8 mouse cellular contexts compared by ENCODE assay signal in the genomic region with DNA sequence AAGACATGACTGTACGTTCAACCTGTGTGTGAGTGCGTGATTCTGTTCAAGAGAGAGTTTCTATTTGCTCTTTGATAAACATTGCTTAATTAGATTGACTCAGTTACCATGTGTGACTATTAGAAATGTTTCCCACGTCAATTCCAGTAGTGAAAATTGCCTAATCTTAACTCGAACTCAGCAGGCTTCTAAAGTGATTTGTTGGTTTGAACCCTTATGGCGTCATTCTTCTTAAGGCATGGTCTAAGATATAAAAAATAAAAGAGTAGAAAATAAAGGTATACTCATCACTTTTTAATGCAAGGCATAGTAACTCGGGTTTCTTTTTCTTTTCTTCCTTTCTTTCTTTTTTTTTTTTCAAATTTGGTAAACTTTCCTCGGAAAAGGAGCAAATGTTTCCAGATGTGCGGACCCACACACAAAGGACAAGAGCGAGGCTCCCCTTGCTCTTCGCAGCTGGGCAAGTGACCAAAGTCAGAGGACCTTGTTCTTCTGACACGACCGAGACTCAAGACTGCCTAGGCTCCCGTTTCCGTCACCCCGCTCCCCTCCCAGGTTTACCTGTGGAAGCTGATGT. TPM values are rescaled to one million over a fixed set of nuclear protein-coding genes. Genes with fewer than 3 reads are reported as not detected.
DNase-seq lines count a peak whose midpoint lies in the region; ATAC-seq and TF ChIP-seq lines count a peak whose summit lies in the region.

No protein-coding gene starts in this region.

- peak overlapping the region; percentile 76 for H3K4me2 ChIP-seq in limb, embryonic 12.5 days

- H3ac ChIP-seq in C2C12 (ENCODE audit: control insufficient read depth, insufficient read length, low read depth) = peak overlapping the region; percentile 84

- DNase-seq in adrenal gland, adult 18-20 months (ENCODE audit: low spot score in 2 of 2) = no peak
- no peak for DNase-seq in spleen, postnatal 4 days (ENCODE audit: low spot score in 2 of 2)

- H3K9me3 ChIP-seq in erythroblast, embryonic 14.5 days (ENCODE audit: control insufficient read depth, low read length) = no peaks in the 10 kb centered on the region
- H3K9me3 ChIP-seq in limb, embryonic 12.5 days = no peaks in the 10 kb centered on the region

- H3K4me3 ChIP-seq in erythroblast, embryonic 14.5 days (replicated peaks) = peak overlapping the region; percentile 99
- H3K4me3 ChIP-seq in C2C12 (ENCODE audit: insufficient read depth, poor library complexity, severe bottlenecking) = peak overlapping the region; percentile 83
- peak overlapping the region; percentile 75 for H3K4me3 ChIP-seq in embryonic fibroblast, embryonic 13.5 days (ENCODE audit: insufficient read depth, low read length)
- H3K4me3 ChIP-seq in limb, embryonic 12.5 days (replicated peaks) = peak overlapping the region; percentile 93
- H3K4me3 ChIP-seq in small intestine, adult 2 months (ENCODE audit: low read depth, low read length) = peak overlapping the region; percentile 92

- H3K79me2 ChIP-seq in C2C12 (ENCODE audit: control insufficient read depth, insufficient read depth) = peaks cover 93% of the 10 kb centered on the region

- peaks cover 44% of the 10 kb centered on the region for H3K4me1 ChIP-seq in erythroblast, embryonic 14.5 days (ENCODE audit: control insufficient read depth)
- H3K4me1 ChIP-seq in embryonic fibroblast, embryonic 13.5 days (ENCODE audit: control insufficient read depth, insufficient read depth, low read length) = peaks cover 10% of the 10 kb centered on the region; the same call in 1 of the 2 replicates
- peaks cover 32% of the 10 kb centered on the region for H3K4me1 ChIP-seq in limb, embryonic 12.5 days (replicated peaks)
- peaks cover 5% of the 10 kb centered on the region for H3K4me1 ChIP-seq in small intestine, adult 2 months (ENCODE audit: control insufficient read depth, insufficient read depth, insufficient read length, low read length)

- H3K9ac ChIP-seq in limb, embryonic 12.5 days (replicated peaks) = peak overlapping the region; percentile 82

- TF ChIP-seq POLR2A in embryonic fibroblast, embryonic 13.5 days (IDR thresholded peaks at IDR 0.05; ENCODE audit: low read depth, low read length) = no peak
- 0 out of 2 replicates have a peak, but pooled peaks have one; percentile 33 for TF ChIP-seq POLR2A in small intestine, adult 2 months (IDR thresholded peaks at IDR 0.05; ENCODE audit: low read depth, low read length)

- peaks cover 70% of the 10 kb centered on the region for H3K79me3 ChIP-seq in C2C12 (ENCODE audit: low read depth)

- no peak for ATAC-seq in erythroblast, adult 5-6 weeks (replicated peaks; ENCODE audit: low FRiP score, poor library complexity, severe bottlenecking)
- no peak for ATAC-seq in limb, embryonic 12.5 days (ENCODE audit: insufficient number of reproducible peaks, insufficient read depth, low FRiP score, low TSS enrichment, low read depth)

- no peak for TF ChIP-seq CTCF in C2C12 (IDR thresholded peaks at IDR 0.05; ENCODE audit: control insufficient read depth, insufficient read depth, insufficient read length)
- no peak for TF ChIP-seq CTCF in embryonic fibroblast, embryonic 13.5 days (IDR thresholded peaks at IDR 0.05; ENCODE audit: borderline replicate concordance, insufficient read depth, low read length)
- no peak for TF ChIP-seq CTCF in small intestine, adult 2 months (IDR thresholded peaks at IDR 0.05; ENCODE audit: extremely low read depth, insufficient read length, insufficient replicate concordance, low read depth, low read length)

- H3K27ac ChIP-seq in embryonic fibroblast, embryonic 13.5 days (ENCODE audit: insufficient read depth, low read length) = peak overlapping the region; percentile 74
- H3K27ac ChIP-seq in limb, embryonic 12.5 days = peak overlapping the region; percentile 98
- peak overlapping the region; percentile 91 for H3K27ac ChIP-seq in small intestine, adult 2 months (ENCODE audit: insufficient read depth, low read depth, low read length)

- WGBS in limb, embryonic 12.5 days = 3% methylated on average over 15 of the region's 15 CpGs
- WGBS in small intestine, adult 2 months = under 1% methylated on average over 15 of the region's 15 CpGs

- H3K27me3 ChIP-seq in erythroblast, embryonic 14.5 days (ENCODE audit: control insufficient read depth) = no peaks in the 10 kb centered on the region
- no peaks in the 10 kb centered on the region for H3K27me3 ChIP-seq in C2C12 (ENCODE audit: control insufficient read depth, insufficient read depth, insufficient read length)
- no peaks in the 10 kb centered on the region for H3K27me3 ChIP-seq in limb, embryonic 12.5 days
- H3K27me3 ChIP-seq in small intestine, adult 2 months (ENCODE audit: control insufficient read depth, insufficient read depth, low read length) = no peaks in the 10 kb centered on the region

- peaks cover 26% of the 10 kb centered on the region for H3K36me3 ChIP-seq in erythroblast, embryonic 14.5 days (ENCODE audit: control insufficient read depth)
- peaks cover 17% of the 10 kb centered on the region for H3K36me3 ChIP-seq in C2C12 (ENCODE audit: control insufficient read depth, insufficient read depth)
- peaks cover 18% of the 10 kb centered on the region; the same call in 1 of the 2 replicates for H3K36me3 ChIP-seq in limb, embryonic 12.5 days
- H3K36me3 ChIP-seq in small intestine, adult 2 months (ENCODE audit: control insufficient read depth, insufficient read depth, low read length) = peaks cover 2% of the 10 kb centered on the region

TF ChIP-seq in C2C12, 6 proteins besides CTCF, POLR2A, EP300 and RAD21:
- peak; percentile 11 for TF ChIP-seq CEBPB (IDR thresholded peaks at IDR 0.05; ENCODE audit: low read depth)
- no peak for TF ChIP-seq MYOG (IDR thresholded peaks at IDR 0.05; ENCODE audit: control insufficient read depth, extremely low read depth, insufficient read length)
- TF ChIP-seq FOSL1 (IDR thresholded peaks at IDR 0.05; ENCODE audit: insufficient read depth, low read length, poor library complexity, severe bottlenecking) = no peak

RNA-seq across cellular contexts. Expression of gene Thap2, which starts 0.5 kb away (rescaled TPM):
- 1.1 and 1.3 TPM in 2 replicates for polyA plus RNA-seq in erythroblast, embryonic 14.5 days (2012)
- total RNA-seq in erythroblast, adult 5-6 weeks (2015; ENCODE audit: low replicate concordance) = 2.3 and 3.5 TPM in 2 replicates
- total RNA-seq in erythroblast, adult 5-6 weeks (2017; ENCODE audit: low replicate concordance) = 2.2 and 3.1 TPM in 2 replicates
- 4.8 TPM for polyA plus RNA-seq in C2C12 (2012; fragmentation: generic; extraction: Trizol)
- 14.0 and 14.4 TPM in 2 replicates for polyA plus RNA-seq in embryonic fibroblast, embryonic 13.5 days (2011; ENCODE audit: insufficient read length, low read depth, missing spikeins)
- polyA plus RNA-seq in limb, embryonic 12.5 days (2016; fragmentation: Nextera tagmentation; extraction: Ambion mirVana) = 24.5 and 30.1 TPM in 2 replicates
- polyA plus RNA-seq in small intestine, adult 2 months (2012; rRNA removed) = 1.5 and 2.1 TPM in 2 replicates
- total RNA-seq in adrenal gland, adult 18-20 months (2021) = 10 to 100 TPM; 10.6 to 14.4 TPM

RNA-seq across cellular contexts. Expression of gene Zfc3h1, which starts 1.0 kb away (rescaled TPM):
- polyA plus RNA-seq in erythroblast, embryonic 14.5 days (2012) = 0.19 and 0.37 TPM in 2 replicates
- 64.4 and 69.7 TPM in 2 replicates for total RNA-seq in erythroblast, adult 5-6 weeks (2015; ENCODE audit: low replicate concordance)
- total RNA-seq in erythroblast, adult 5-6 weeks (2017; ENCODE audit: low replicate concordance) = 59.2 and 74.6 TPM in 2 replicates
- 5.9 TPM for polyA plus RNA-seq in C2C12 (2012; fragmentation: generic; extraction: Trizol)
- polyA plus RNA-seq in embryonic fibroblast, embryonic 13.5 days (2011; ENCODE audit: insufficient read length, low read depth, missing spikeins) = 97.1 and 120 TPM in 2 replicates
- 28.1 and 28.7 TPM in 2 replicates for polyA plus RNA-seq in limb, embryonic 12.5 days (2016; fragmentation: Nextera tagmentation; extraction: Ambion mirVana)
- polyA plus RNA-seq in small intestine, adult 2 months (2012; rRNA removed) = 3.3 and 5.3 TPM in 2 replicates
- 10 to 100 TPM; 34.8 to 41.7 TPM for total RNA-seq in adrenal gland, adult 18-20 months (2021)

RNA-seq across cellular contexts. Expression of gene Tmem19, which starts 21.4 kb away (rescaled TPM):
- 0.15 and 0.22 TPM in 2 replicates for polyA plus RNA-seq in erythroblast, embryonic 14.5 days (2012)
- 4.0 and 4.8 TPM in 2 replicates for total RNA-seq in erythroblast, adult 5-6 weeks (2015; ENCODE audit: low replicate concordance)
- total RNA-seq in erythroblast, adult 5-6 weeks (2017; ENCODE audit: low replicate concordance) = 2.5 and 7.5 TPM in 2 replicates
- polyA plus RNA-seq in C2C12 (2012; fragmentation: generic; extraction: Trizol) = 16.6 TPM
- polyA plus RNA-seq in embryonic fibroblast, embryonic 13.5 days (2011; ENCODE audit: insufficient read length, low read depth, missing spikeins) = 40.7 and 51.5 TPM in 2 replicates
- 24.7 and 26.4 TPM in 2 replicates for polyA plus RNA-seq in limb, embryonic 12.5 days (2016; fragmentation: Nextera tagmentation; extraction: Ambion mirVana)
- 17.0 and 29.9 TPM in 2 replicates for polyA plus RNA-seq in small intestine, adult 2 months (2012; rRNA removed)
- total RNA-seq in adrenal gland, adult 18-20 months (2021) = 10 to 100 TPM; 27.2 to 37.8 TPM

Comparison
In these comparisons a context has a peak if more than half of its experiments do, and no peak if none do; other contexts are left out.
1. RNA of gene Tmem19, which starts 21.4 kb away (polyA plus RNA-seq): 40.7 to 51.5 TPM in embryonic fibroblast, embryonic 13.5 days, 17.0 to 29.9 TPM in small intestine, adult 2 months, 24.7 to 26.4 TPM in limb, embryonic 12.5 days and 16.6 TPM in C2C12 (single experiment); 0.15 to 0.22 TPM in erythroblast, embryonic 14.5 days; every median in the first group is over 10 times any median in the second.
2. Peak in every context shown above with its lines, with median percentiles within 50 percentile points of each other: H3K4me3 ChIP-seq and H3K27ac ChIP-seq.